Mouse (Mus musculus) kidney, adult 8-10 months (tissue): Measurements from ENCODE around the gene Swi5.

ENCODE experiments used
- DNase-seq, 2 experiments: peaks; one replicate each; pipeline ENCODE4 v3.0.0; 2022

The Swi5 gene

GRCm38 (mm10) chr2:32287923-32288367 lies at the start of gene Swi5:
Gene Swi5, minus strand, starts transcription at chr2:32288075.
- peak; percentile 97 to 98 for DNase-seq

DNA sequence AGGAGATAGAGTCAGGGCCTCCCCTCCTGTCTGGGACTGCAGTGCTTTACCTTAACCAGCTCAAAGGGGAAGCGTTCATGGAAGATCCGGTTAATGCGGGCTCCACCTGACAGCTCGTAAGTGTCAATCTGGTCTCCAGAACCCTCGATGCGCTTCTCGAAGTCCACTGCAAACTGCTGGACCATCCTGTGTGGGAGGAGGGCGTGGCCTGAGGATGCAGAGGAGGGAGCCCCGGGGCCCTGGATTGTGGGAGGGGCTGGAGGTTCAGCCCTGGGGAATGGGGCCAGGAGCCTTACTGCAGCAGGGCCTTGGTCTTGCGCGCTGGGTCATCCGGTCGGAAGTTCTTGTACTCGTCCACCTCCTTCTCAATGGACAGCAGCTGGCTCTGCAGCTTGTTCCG lies 48.0 kb upstream of the Swi5 start:
- DNase-seq, result no peak

DNA sequence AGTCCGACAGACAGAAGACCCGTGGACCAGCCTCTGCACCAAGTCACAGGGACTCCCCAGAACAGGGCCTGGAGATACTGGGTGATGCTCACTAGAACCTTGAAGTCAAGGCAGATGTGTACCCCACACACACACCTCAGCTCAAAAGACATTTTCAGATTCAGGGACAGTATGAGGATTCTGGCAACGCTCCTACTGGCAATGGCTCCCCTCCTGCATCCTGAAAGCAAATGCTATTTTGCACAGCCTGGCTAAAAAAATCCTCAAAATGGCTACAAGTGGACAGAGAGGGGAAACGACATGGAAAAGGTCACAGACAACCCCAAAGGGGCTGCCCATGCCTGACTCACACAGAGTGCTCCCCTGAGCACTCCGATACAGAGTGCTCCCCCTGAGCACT lies 44.3 kb upstream of the Swi5 start:
- no peak for DNase-seq

- DNase-seq, result no peak
Measured at GRCm38 (mm10) chr2:32329531-32329930, 41.7 kb upstream of the Swi5 start.

- no peak for DNase-seq
Measured at GRCm38 (mm10) chr2:32328911-32329460, 41.1 kb upstream of the Swi5 start.

GRCm38 (mm10) chr2:32327200-32327599 lies 39.3 kb upstream of the Swi5 start:
- DNase-seq, result no peak

- no peak for DNase-seq
Measured at GRCm38 (mm10) chr2:32325342-32325741, 37.5 kb upstream of the Swi5 start.

GRCm38 (mm10) chr2:32324322-32324721 lies 36.4 kb upstream of the Swi5 start:
- no peak for DNase-seq

DNA sequence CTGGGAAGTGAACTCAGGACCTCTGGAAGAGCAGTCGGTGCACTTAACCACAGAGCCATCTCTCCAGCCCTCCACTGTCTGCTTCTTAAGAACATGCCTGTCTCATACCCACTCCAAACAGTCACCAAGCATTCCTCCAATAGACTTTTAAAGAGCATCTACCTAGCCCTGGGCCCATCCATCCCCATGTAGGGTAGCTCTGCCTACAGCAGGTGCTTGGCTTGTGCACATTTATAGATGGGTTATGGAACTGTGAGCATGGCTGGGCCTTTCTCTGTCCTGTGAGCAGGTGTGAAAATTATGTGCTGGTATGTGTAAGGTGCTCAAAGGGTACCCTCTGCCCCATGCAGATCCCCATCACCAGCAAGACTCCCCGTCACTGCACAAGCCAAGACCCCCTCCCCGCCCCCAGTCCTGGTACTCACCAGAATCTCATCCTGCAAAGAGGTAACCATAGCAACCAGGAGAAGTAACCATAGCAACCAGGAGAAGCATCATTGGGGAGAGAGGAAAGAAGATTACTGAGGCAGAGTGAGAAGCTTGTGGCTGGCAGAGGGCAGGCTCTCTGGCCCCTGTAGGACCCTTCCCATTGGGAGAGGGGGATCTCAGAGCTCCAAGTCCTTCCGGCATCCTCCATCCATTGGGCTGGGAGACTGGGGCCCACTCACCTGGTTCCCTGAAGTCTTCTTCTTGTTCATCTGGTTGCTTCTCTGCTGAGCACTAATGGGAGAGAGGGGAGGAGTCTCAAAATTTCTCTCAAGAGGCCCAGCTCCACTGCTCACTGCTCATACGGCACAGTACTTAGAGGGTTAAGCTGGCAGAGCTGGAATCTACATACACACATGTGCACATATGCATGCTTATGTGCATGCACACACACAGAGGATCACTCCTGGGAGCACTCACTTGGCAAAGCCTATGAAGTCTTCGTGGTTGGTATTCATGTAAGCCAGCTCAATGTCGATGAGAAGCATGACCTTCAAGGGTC lies 35.2 kb upstream of the Swi5 start:
- no peak for DNase-seq

GRCm38 (mm10) chr2:32321591-32322298 lies 33.9 kb upstream of the Swi5 start:
- peak; percentile 24 to 43 for DNase-seq

DNA sequence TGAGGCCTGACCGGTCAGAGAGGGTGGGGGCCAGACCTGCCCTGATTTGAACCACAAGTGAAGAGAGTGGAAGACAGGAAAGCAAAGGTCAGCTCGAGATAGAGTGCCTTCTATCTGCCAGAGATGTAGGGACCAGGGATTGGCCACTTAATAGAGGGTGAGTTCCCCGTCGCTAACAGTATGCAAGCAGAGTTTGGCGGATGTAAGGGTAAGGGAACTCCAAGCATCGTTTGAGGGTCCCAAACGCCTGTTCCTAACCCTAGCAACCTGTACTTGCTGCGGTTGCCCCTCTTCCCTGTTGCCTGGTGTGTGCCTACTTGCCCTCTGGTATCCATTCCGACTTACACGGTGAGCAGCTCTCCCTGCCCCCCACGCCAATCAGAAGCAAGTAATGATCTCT lies 32.8 kb upstream of the Swi5 start:
- DNase-seq, result no peak

DNA sequence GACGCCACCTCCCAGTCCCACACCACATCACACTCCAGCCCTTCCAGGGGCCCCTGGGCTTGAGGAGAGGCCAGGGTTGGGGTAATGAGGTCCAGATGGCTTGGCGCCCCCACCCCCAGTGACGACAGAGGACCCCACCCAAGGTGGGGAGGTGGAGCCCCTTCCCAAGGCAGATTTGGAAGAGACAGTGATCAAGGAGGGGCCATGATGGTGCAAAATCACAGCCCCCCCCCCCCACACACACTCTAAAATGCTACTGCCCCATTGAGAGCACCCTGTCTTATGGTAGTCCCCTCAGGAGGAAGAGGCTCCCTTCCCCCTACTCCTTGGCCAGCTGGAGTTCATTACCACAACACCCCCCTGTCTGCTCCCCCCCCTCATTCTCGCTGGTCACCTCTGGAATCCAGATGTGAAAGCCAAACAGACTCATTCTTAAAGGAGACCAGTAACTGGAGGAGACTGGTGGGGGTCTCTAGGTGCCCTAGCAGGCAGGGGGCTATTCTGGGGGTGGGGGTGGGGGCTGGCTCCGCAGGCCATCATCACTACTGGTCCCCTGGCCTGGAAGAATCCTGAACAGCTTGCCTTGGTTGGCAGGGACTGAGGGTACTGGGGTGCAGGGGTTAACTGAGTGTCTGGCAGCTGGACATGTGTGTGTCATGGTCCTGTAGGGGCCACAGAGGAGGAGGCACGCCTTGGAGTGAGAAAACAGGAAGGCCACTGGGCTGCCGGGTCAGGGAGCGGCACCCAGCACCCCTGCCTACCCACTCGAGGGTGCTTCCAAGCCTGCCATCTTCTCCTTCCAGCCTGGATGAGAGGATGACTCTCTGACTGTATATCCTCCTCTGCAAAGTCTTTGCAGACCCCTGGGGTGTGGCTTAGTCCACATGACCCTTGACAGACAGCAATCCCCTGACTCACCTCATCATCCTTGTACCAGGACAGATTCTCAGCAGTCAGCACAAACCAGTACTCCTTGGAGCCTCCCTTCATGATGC lies 32.0 kb upstream of the Swi5 start:
- DNase-seq, result no peak

- no peak for DNase-seq
Measured at GRCm38 (mm10) chr2:32318709-32319585, 31.1 kb upstream of the Swi5 start.

GRCm38 (mm10) chr2:32317791-32318417 lies 30.0 kb upstream of the Swi5 start:
- DNase-seq, result peak in 1 of 2 experiments; percentile 31

DNA sequence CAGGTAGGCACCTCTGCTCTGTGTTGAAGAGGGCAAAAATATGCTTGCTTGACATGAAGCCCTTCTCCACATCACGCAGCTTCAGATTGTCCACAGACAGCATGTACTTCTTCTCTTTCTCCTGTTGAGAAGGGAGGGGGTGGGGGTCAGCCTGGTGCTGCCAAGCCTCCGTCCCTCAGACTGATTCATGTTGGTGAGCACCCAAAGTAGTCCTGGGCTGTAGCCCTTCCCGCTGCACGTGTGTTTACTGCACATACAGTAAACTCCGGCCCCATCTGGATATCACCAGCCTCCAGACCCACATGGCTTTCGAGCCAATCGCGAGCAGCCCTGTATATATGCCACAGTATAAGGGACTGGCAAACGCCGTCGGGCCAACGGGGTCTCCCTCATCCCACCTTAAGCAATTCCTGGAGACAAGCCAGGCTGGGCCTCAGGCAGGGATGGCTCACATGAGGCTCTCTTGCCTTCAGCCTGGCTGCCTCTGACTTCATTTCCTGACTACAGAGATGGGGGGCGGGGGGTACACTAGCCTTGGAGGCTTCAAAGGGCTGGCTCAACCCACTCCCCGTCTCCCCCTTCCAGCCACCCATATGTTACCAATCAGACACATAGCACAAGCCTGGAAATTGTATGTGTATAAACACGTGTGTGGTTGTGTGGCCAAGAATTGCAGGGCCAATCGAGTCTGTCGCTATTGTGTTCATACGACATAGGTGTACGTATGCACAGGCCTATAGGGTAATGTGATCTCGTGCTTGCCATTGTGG lies 29.2 kb upstream of the Swi5 start:
- no peak for DNase-seq

- no peak for DNase-seq
Measured at GRCm38 (mm10) chr2:32315751-32316150, 27.9 kb upstream of the Swi5 start.

DNA sequence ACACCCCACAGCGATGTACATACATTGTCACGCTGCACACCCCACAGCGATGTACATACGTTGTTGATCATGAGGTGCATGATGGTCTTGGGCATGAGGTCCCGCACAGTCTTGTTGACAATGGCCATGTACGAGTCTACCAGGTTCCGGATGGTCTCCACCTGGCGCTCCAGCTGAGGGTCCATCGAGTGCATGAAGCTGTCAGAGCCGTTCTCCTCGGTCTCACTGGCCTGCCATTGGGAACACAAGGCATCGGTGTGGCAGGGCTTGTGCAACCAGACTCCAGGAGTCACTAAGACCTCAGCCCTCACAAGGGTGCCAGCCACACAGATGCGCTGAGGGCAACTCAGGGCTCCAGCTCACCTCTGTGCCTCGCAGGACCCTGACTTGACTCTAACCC lies 27.0 kb upstream of the Swi5 start:
- no peak for DNase-seq

DNA sequence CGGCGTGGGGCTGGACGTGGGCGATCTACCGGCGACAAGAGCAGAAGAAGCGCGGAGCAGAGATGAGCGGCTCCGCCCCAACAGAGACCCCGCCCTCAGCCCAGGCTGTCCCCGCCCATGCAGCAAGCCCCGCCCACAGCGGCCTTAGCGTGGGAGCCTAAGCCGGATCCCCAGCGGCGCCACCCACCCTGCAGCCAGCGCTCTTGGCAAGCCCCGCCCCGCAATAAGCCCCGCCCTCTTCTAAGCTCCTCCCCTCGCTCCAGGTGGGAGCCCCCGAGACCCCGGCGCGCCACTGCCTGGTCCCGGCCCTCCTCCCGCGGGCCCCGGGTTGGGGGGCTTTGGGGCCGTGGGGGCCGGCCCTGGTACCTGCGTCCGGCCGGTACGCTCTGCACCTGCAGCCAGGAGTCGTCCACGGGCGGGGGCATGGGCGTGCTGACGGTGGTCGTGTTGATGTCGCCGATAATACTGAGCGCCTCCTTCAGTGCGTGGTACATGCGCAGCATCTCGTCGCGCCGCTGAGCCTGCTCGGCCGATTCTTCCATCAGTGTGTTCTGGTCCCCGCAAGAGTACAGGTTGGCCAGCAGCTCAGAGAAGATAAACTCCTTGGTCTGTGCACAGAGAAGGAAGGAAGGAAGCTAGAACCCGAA lies 24.6 kb upstream of the Swi5 start:
- DNase-seq, result peak; percentile 55 to 74
